Mouse (Mus musculus): ENCODE data around the gene Slc44a3. TPM values are rescaled to one million over a fixed set of nuclear protein-coding genes. Genes with fewer than 3 reads are reported as not detected.

Gene Slc44a3
- polyA plus RNA-seq, 1 experiment from 2014 or later = 1.0 TPM

- H3K4me1 ChIP-seq (replicated peaks) = peaks cover 61% of the 10 kb centered on the region
- H3K36me3 ChIP-seq = no peaks in the 10 kb centered on the region
- no peak overlapping the region; the same call in 1 of the 2 replicates for H3K27ac ChIP-seq (replicated peaks)
- no peaks in the 10 kb centered on the region for H3K9me3 ChIP-seq
- 10% methylated on average over 3 of the region's 3 CpGs for WGBS
- peak overlapping the region; percentile 91 for H3K4me3 ChIP-seq
- H3K27me3 ChIP-seq = no peaks in the 10 kb centered on the region
- peak overlapping the region; percentile 76 for H3K4me2 ChIP-seq
- peak overlapping the region; percentile 96; the same call in 1 of the 2 replicates for H3K9ac ChIP-seq
- no peak for ATAC-seq (ENCODE audit: low FRiP score, low read depth)
These were observed 102.7 kb downstream of the Slc44a3 start for GRCm38 (mm10) chr3:121429469-121429868.

GRCm38 (mm10) chr3:121428696-121429259 is 103.4 kb downstream of the Slc44a3 start:
- H3K4me2 ChIP-seq = peak overlapping the region; percentile 76
- peak overlapping the region; percentile 96; the same call in 1 of the 2 replicates for H3K9ac ChIP-seq
- peak overlapping the region; percentile 91 for H3K4me3 ChIP-seq
- 44% methylated on average over 11 of the region's 11 CpGs for WGBS
- H3K36me3 ChIP-seq = no peaks in the 10 kb centered on the region
- H3K4me1 ChIP-seq (replicated peaks) = peaks cover 54% of the 10 kb centered on the region
- no peak for ATAC-seq (ENCODE audit: low FRiP score, low read depth)
- no peaks in the 10 kb centered on the region for H3K9me3 ChIP-seq
- peak overlapping the region; percentile 96 for H3K27ac ChIP-seq (replicated peaks)
- H3K27me3 ChIP-seq = no peaks in the 10 kb centered on the region

GRCm38 (mm10) chr3:121428230-121428629 is 104.0 kb downstream of the Slc44a3 start:
- no peak for ATAC-seq (ENCODE audit: low FRiP score, low read depth)
- H3K27ac ChIP-seq (replicated peaks) = peak overlapping the region; percentile 96
- H3K9me3 ChIP-seq = no peaks in the 10 kb centered on the region
- H3K4me1 ChIP-seq (replicated peaks) = peaks cover 50% of the 10 kb centered on the region
- H3K27me3 ChIP-seq = no peaks in the 10 kb centered on the region
- H3K9ac ChIP-seq = peak overlapping the region; percentile 96
- no peaks in the 10 kb centered on the region for H3K36me3 ChIP-seq
- peak overlapping the region; percentile 91 for H3K4me3 ChIP-seq
- H3K4me2 ChIP-seq = peak overlapping the region; percentile 76
- WGBS = 6% methylated on average over 8 of the region's 8 CpGs

- ATAC-seq (ENCODE audit: low FRiP score, low read depth) = peak; percentile 75
- Histone ChIP-seq H3K27me3 (no peaks in the 10 kb centered on the region), H3K9me3 (no peaks in the 10 kb centered on the region), H3K4me1 (replicated peaks) (peaks cover 43% of the 10 kb centered on the region), H3K4me2 (peak overlapping the region; percentile 76), H3K4me3 (peak overlapping the region; percentile 91), H3K9ac (peak overlapping the region; percentile 96), H3K27ac (replicated peaks) (peak overlapping the region; percentile 96), H3K36me3 (no peaks in the 10 kb centered on the region)
- 0% methylated on average over 13 of the region's 13 CpGs for WGBS
These were observed 104.7 kb downstream of the Slc44a3 start for GRCm38 (mm10) chr3:121427520-121427908.

GRCm38 (mm10) chr3:121426621-121427519 is 105.3 kb downstream of the Slc44a3 start:
- H3K4me3 ChIP-seq = peak overlapping the region; percentile 91
- H3K27ac ChIP-seq (replicated peaks) = peak overlapping the region; percentile 96
- peak; percentile 71 for ATAC-seq (ENCODE audit: low FRiP score, low read depth)
- H3K4me1 ChIP-seq (replicated peaks) = peaks cover 38% of the 10 kb centered on the region
- no peaks in the 10 kb centered on the region for H3K36me3 ChIP-seq
- peak overlapping the region; percentile 96 for H3K9ac ChIP-seq
- H3K9me3 ChIP-seq = no peaks in the 10 kb centered on the region
- peak overlapping the region; percentile 76 for H3K4me2 ChIP-seq
- WGBS = under 1% methylated on average over 77 of the region's 93 CpGs
- H3K27me3 ChIP-seq = no peaks in the 10 kb centered on the region

- peak; percentile 91 for ATAC-seq (ENCODE audit: low FRiP score, low read depth)
- under 1% methylated on average over 62 of the region's 66 CpGs for WGBS
These were observed 106.2 kb downstream of the Slc44a3 start, which contains the start of gene Cnn3 for GRCm38 (mm10) chr3:121425861-121426620. Cnn3 (plus strand) TSS chr3:121426497.

GRCm38 (mm10) chr3:121422405-121422804 is 109.8 kb downstream of the Slc44a3 start:
- H3K4me2 ChIP-seq = no peak overlapping the region
- ATAC-seq (ENCODE audit: low FRiP score, low read depth) = no peak
- 85% methylated on average over 8 of the region's 8 CpGs for WGBS
- H3K36me3 ChIP-seq = no peaks in the 10 kb centered on the region
- H3K27me3 ChIP-seq = no peaks in the 10 kb centered on the region
- H3K4me1 ChIP-seq (replicated peaks) = peaks cover 6% of the 10 kb centered on the region; the same call in 1 of the 2 replicates
- H3K9ac ChIP-seq = no peak overlapping the region
- no peaks in the 10 kb centered on the region for H3K9me3 ChIP-seq
- no peak overlapping the region for H3K4me3 ChIP-seq
- no peak overlapping the region for H3K27ac ChIP-seq (replicated peaks)

More at GRCm38 (mm10) chr3:121425861-121426620, 106.2 kb downstream of the Slc44a3 start, which contains the start of gene Cnn3:
- peak within 1 kb of the TSS; percentile 76 for H3K4me2 ChIP-seq
- peak within 1 kb of the TSS; percentile 96 for H3K9ac ChIP-seq
- no peaks in the 10 kb centered on the region for H3K27me3 ChIP-seq
- H3K36me3 ChIP-seq = no peaks in the 10 kb centered on the region
- H3K27ac ChIP-seq (replicated peaks) = peak within 1 kb of the TSS; percentile 96
- H3K9me3 ChIP-seq = no peaks in the 10 kb centered on the region
- peaks cover 36% of the 10 kb centered on the region for H3K4me1 ChIP-seq (replicated peaks)
- H3K4me3 ChIP-seq = peak within 1 kb of the TSS; percentile 91

GRCm38 (mm10) chr3:121418850-121419435 is 113.3 kb downstream of the Slc44a3 start:
- no peak for ATAC-seq (ENCODE audit: low FRiP score, low read depth)
- no peaks in the 10 kb centered on the region for H3K9me3 ChIP-seq
- no peak overlapping the region for H3K4me3 ChIP-seq
- no peak overlapping the region for H3K9ac ChIP-seq
- no peaks in the 10 kb centered on the region for H3K27me3 ChIP-seq
- no peaks in the 10 kb centered on the region for H3K36me3 ChIP-seq
- H3K4me1 ChIP-seq (replicated peaks) = no peaks in the 10 kb centered on the region
- WGBS = 79% methylated on average over 9 of the region's 9 CpGs
- no peak overlapping the region for H3K4me2 ChIP-seq
- H3K27ac ChIP-seq (replicated peaks) = no peak overlapping the region

- Histone ChIP-seq H3K4me2 (no peak overlapping the region), H3K27me3 (no peaks in the 10 kb centered on the region), H3K9ac (no peak overlapping the region), H3K36me3 (no peaks in the 10 kb centered on the region), H3K4me3 (no peak overlapping the region), H3K9me3 (no peaks in the 10 kb centered on the region), H3K4me1 (replicated peaks) (no peaks in the 10 kb centered on the region), H3K27ac (replicated peaks) (no peak overlapping the region)
- no peak for ATAC-seq (ENCODE audit: low FRiP score, low read depth)
- 17% methylated on average over 6 of the region's 6 CpGs for WGBS
These were observed 114.0 kb downstream of the Slc44a3 start for GRCm38 (mm10) chr3:121418251-121418601.

GRCm38 (mm10) chr3:121417379-121418250 is 114.6 kb downstream of the Slc44a3 start:
- Histone ChIP-seq H3K9me3 (no peaks in the 10 kb centered on the region), H3K27me3 (no peaks in the 10 kb centered on the region), H3K9ac (no peak overlapping the region), H3K36me3 (no peaks in the 10 kb centered on the region), H3K4me3 (no peak overlapping the region), H3K27ac (replicated peaks) (no peak overlapping the region), H3K4me1 (replicated peaks) (no peaks in the 10 kb centered on the region), H3K4me2 (no peak overlapping the region)
- WGBS = 43% methylated on average over 14 of the region's 14 CpGs
- no peak for ATAC-seq (ENCODE audit: low FRiP score, low read depth)
